Mouse (Mus musculus): ENCODE measurements around the gene Mrgprg.

The Mrgprg gene

GRCm38 (mm10) chr7:143766893-143767292 is at the start of gene Mrgprg:
Mrgprg (minus strand) TSS chr7:143766993.
- no peak for DNase-seq (ENCODE audit: low spot score)

DNA sequence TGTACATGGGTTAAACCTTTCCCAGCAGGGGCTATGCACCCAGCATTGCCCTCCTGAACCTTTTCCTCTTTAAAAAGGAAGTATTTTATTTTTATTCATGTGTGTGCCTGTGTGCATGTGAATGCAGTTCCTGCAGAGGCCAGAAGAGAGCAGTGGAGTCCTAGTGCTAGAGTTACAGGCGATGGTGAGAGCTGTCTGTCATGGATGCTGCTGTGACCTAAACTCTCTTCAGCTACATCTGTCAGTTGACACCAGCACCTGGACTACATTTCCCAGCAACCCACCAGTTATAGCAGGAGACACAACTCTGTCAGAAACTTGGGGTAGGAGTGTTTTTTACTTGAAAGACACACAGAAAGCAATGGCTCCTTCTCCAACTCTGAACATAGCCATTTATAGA is 42.1 kb upstream of the Mrgprg start:
- DNase-seq (ENCODE audit: low spot score): no peak

DNA sequence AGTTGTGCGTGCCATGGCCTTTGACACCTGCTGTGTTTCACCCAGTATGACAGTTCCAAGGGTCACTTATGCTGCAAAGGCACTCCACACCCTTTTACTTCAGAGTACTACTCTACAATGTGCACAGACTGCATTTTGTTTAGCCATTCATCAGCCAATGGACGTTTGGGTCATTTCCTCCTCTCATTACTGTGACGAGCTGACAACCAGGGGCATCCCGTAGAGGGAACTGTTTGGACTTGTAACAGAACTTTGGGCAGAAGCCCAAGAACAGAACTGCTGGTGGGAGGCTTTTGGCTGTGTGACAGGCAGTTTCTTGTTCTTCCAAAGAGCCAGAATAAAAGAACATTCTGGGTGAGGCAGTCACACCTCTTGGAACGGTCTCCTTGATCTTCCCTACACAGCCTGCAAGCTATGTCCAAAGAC is 38.4 kb upstream of the Mrgprg start:
- no peak for DNase-seq (ENCODE audit: low spot score)

GRCm38 (mm10) chr7:143801195-143802065 is 34.6 kb upstream of the Mrgprg start:
- no peak for DNase-seq (ENCODE audit: low spot score)

GRCm38 (mm10) chr7:143800770-143801169 is 34.0 kb upstream of the Mrgprg start:
- no peak for DNase-seq (ENCODE audit: low spot score)

GRCm38 (mm10) chr7:143798783-143799182 is 32.0 kb upstream of the Mrgprg start:
- DNase-seq (ENCODE audit: low spot score): no peak

GRCm38 (mm10) chr7:143793121-143793520 is 26.3 kb upstream of the Mrgprg start:
- no peak for DNase-seq (ENCODE audit: low spot score)

DNA sequence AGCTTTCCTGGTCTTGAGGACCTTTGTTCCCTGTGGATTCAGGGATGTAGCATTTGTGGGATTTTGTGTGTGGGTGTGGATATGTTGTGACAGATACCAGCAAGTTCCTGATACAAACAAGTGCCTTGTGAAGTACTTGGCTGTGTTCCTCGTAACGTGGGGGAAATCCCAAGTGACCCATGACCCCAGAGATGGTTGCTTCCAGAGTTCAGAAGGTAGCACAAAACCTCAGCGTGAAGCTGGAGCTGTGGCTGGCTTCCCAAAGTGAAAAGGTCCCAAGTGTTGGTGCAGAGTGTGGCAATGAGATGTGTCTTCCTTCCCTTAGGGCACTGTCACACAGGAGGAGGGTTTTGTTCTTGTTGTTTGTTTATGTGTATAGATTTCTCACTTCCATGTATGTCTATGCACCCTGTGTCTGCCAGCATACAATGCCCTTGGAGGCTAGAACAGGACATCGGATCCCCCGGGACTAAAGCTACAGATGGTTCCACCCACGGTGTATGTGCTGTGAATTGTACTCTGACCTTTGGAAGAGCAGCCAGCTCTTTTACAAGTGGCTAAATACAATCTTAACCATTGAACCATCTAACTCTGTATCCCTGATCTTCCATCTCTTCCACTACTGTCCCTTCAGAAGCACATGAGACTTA is 25.7 kb upstream of the Mrgprg start:
- no peak for DNase-seq (ENCODE audit: low spot score)

DNA sequence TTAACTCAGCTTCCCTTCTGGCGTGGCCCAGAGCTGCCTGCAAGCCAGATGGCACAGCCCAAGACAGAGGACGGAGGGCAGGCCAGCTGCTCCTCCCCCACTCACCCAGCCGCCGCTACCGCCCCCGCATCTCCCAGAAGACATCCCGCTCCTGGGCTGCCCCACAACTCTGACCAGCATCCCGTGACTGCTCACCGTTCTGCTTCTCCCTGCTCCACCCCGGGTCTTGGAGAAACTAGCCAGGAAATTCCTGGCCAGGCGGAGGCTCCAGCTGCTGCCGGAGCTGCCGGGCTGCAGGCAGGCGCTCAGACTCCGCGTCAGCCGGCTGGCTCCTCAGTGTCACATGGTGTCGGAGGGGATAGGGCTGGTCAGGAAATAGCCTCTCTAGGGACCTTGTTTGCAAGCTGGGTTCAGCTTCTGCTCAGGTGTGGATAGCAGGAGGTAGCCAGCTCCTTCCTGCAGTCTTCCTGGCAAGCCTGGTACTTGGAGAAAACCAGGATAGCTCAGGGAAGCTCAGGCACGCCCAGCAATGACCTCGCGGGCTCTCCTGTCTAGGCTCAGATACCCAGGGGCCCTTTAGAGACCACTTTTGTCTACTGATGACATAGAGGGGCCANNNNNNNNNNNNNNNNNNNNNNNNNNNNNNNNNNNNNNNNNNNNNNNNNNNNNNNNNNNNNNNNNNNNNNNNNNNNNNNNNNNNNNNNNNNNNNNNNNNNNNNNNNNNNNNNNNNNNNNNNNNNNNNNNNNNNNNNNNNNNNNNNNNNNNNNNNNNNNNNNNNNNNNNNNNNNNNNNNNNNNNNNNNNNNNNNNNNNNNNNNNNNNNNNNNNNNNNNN is 17.4 kb upstream of the Mrgprg start, which contains the start of gene Mrgpre:
Gene Mrgpre, minus strand, starts transcription at position 505 of the 834 bp plus-strand sequence.
- peak; percentile 14 for DNase-seq (ENCODE audit: low spot score)

DNA sequence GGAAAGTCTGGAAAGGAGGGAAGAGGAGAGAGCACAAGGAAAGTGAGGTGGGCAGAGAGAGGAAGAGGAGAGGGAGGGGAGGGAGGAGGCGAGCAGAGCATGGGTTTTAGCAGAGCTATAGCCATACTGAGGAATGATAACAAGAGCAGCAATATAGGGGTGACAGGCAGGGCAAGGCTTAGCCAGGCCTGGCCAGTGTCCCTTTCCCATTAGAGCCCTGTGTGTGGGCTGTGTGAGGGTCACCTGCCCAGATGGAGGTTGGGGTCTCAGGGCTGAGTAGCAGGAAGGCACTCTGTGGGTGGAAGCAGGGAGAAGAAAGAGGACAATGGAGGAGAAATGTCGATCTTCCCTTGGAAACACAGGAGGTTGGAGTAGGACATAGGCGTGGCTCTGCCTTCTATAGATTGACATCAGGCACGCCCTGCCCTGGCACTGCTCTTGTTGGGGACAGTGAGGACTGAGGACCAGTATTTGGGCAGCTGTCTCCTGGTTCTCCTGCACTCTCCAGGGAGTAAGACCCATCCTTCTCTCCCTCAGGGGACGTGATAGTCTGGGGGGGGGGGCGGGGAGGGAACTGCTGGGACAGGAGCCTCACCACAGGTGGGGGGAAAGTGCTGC is 16.7 kb upstream of the Mrgprg start:
- DNase-seq (ENCODE audit: low spot score): no peak

GRCm38 (mm10) chr7:143777375-143777774 is 10.6 kb upstream of the Mrgprg start:
- no peak for DNase-seq (ENCODE audit: low spot score)

DNA sequence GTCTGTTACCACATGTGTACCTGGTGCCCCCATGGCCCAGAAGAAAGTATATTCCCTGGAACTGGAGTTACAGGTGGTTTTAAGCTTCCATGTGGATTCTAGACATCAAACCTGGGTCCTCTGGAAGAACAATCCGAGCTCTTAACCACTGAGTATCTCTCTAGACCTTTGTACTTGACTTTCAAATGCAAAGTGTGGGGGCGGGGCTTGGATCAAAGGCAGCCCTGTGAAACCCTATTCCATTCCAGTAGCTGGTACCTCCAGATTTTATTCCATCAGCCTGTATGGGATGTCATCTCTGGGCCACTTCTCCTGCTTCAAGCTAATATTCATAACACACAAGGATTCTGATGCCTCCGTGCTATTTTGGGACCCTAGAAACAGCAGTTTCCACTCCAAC is 9.3 kb upstream of the Mrgprg start:
- DNase-seq (ENCODE audit: low spot score): no peak

DNA sequence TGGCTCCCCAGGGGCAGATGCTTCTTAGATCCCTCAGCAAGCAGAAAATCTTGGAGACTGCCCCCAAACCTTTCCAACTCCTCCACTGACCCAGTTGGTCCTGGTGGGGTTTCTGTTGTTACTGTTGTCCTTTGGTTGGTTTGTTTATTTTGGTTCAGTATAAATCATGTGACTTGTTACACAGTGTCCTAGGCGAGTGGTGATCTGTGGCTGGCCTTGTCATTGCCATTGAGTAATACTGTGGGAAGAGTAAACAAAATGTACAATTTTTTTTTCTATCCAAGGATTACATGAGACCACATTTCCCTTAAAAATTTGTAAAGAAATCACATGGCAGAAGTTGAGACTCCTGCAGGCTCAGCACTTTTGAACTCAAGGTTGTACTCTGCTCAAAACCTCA is 2.7 kb upstream of the Mrgprg start:
- DNase-seq (ENCODE audit: low spot score): no peak

- no peak for DNase-seq (ENCODE audit: low spot score)
Measured at GRCm38 (mm10) chr7:143768267-143768666, 1.5 kb upstream of the Mrgprg start.

- DNase-seq (ENCODE audit: low spot score): no peak
Measured at GRCm38 (mm10) chr7:143764876-143765530, 1.8 kb downstream of the Mrgprg start.

DNA sequence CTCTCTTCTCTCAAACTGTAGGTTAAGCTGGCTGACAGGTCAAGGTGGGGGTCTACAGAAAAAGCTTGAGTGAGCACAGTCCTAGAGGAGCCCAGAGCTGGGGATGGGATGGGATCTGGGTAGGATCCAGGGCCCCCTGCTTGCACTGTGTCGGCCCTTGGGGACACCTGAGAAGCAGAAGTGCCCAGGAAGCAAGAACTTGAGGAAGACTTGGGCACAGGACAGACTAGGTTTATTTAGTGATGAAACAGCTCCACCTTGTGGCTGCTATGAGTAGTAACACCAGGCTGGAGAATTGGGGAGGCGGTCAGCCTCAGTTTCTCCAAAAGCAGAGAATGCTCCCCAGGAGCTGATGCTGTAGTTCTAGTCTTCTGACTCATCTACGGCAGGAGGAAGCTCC is 3.0 kb downstream of the Mrgprg start:
- DNase-seq (ENCODE audit: low spot score): peak; percentile 22

GRCm38 (mm10) chr7:143758956-143759355 is 7.8 kb downstream of the Mrgprg start:
- no peak for DNase-seq (ENCODE audit: low spot score)

GRCm38 (mm10) chr7:143757696-143758095 is 9.1 kb downstream of the Mrgprg start:
- no peak for DNase-seq (ENCODE audit: low spot score)

- peak; percentile 48 for DNase-seq (ENCODE audit: low spot score)
Measured at GRCm38 (mm10) chr7:143757027-143757390, 9.8 kb downstream of the Mrgprg start.

- DNase-seq (ENCODE audit: low spot score): no peak
Measured at GRCm38 (mm10) chr7:143756125-143757026, 10.4 kb downstream of the Mrgprg start, which contains the start of gene Osbpl5. Osbpl5 (minus strand) TSS chr7:143756985.

Data from spleen, adult 12 weeks (tissue).